Mouse (Mus musculus): ENCODE measurements around the gene Ccdc182.

DNA sequence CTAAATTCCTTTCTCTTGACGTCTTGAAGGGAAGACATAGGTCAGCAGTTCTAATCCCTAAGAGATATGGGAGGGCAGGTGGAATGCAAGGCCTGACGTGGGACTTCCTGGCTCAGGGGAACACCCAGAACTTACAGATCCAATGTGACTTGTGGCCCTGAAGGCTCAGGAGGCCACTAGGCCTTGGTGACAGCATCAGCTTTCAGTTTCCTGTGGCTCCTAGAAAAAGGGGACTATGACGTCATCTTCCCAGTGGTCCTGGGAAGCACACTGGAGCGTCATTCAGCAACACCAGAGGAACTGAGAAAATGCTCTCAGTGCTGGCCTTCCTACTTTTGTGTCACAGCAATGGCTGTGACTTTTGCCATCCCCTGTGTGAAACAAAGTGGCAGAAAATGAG is 2.6 kb upstream of the Ccdc182 start:
- TF ChIP-seq CTCF (IDR thresholded peaks at IDR 0.05; ENCODE audit: control insufficient read depth, insufficient read depth, low read length) (no peak), POLR2A (IDR thresholded peaks at IDR 0.05; ENCODE audit: borderline replicate concordance, control insufficient read depth, low read depth, low read length) (no peak)
